Mouse (Mus musculus): ENCODE measurements around the gene Gm14296. TPM values are rescaled to one million over a fixed set of nuclear protein-coding genes. Genes with fewer than 3 reads are reported as not detected.
"Not testable (repeated sequence)": the region's sequence is repeated elsewhere in the genome, so short reads cannot be mapped to it uniquely, and the experiment has no call there.

Gene Gm14296
- total RNA-seq (2014; fragmentation: Nextera tagmentation) (12.4 and 16.3 TPM in 2 replicates), total RNA-seq (2017) (2.1 and 4.0 TPM in 2 replicates)

DNA sequence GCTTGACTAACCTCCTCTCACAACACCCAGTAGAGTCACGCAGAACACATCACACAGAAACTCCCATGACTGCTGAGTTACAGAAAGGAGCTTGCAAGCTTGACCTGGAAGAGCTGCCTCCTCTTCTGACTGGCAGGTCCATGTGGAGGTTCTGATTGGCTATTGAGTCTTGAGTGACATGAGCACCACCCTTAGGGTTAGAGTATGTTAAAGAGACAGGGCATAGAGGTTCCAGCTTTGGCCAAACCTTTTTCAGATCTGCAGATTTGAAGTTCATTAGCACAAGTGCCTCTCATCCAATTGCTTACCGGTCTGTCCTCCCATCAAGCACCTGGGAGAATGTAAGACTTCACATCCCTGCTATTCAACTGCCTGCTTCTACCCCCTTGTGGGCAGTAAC, at the start of gene Gm14296:
TSS of gene Gm14296 (minus strand) at position 101 of the 400 bp plus-strand sequence.
- not testable (repeated sequence) for ATAC-seq (replicated peaks; ENCODE audit: poor library complexity, severe bottlenecking)

DNA sequence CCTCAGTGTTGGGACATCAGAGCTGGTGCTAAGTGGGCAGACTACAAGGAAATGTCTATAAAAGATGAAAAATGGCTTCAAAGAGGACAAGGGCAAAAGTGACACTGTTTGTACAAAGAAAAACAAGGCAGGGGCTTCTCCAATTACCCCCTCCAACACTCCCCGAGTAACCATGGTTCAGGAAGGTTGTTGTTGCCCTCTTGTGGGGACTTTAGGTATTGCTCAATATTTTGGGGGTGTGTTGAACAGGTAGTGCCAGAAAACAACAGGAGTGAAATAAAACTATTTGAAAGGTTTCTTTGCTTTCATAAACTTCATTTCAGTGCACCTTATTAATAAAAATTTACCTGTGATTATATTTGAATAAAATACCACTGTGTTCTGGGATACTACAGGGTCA, 22.1 kb downstream of the Gm14296 start:
- not testable (repeated sequence) for ATAC-seq (replicated peaks; ENCODE audit: poor library complexity, severe bottlenecking)

Other genes with a start within 250 kb of the Gm14296 start
- gene Gm14305, start 219.5 kb downstream of the Gm14296 start, total RNA-seq (2014; fragmentation: Nextera tagmentation): 12.9 and 22.2 TPM in 2 replicates
- 22.5 and 24.1 TPM in 2 replicates for gene Gm14305, start 219.5 kb downstream of the Gm14296 start, total RNA-seq (2017)
- gene Gm14295, start 129.2 kb downstream of the Gm14296 start, total RNA-seq (2014; fragmentation: Nextera tagmentation): 13.5 and 21.5 TPM in 2 replicates
- gene Gm14295, start 129.2 kb downstream of the Gm14296 start, total RNA-seq (2017): 5.4 and 9.2 TPM in 2 replicates
- gene Gm14408, start 96.7 kb downstream of the Gm14296 start, total RNA-seq (2014; fragmentation: Nextera tagmentation): not detected in 2 replicates
- gene Gm14408, start 96.7 kb downstream of the Gm14296 start, total RNA-seq (2017): not detected in 2 replicates
- 0.56 TPM in 1 of 2 replicates, not detected in the other for gene Gm14419, start 73.1 kb upstream of the Gm14296 start, total RNA-seq (2014; fragmentation: Nextera tagmentation)
- gene Gm14419, start 73.1 kb upstream of the Gm14296 start, total RNA-seq (2017): 5.2 and 17.9 TPM in 2 replicates
- gene Gm14401, start 146.5 kb upstream of the Gm14296 start, total RNA-seq (2014; fragmentation: Nextera tagmentation): 4.2 and 9.1 TPM in 2 replicates
- not detected in 2 replicates for gene Gm14401, start 146.5 kb upstream of the Gm14296 start, total RNA-seq (2017)

Measured in granulocyte monocyte progenitor cell, adult 5-6 weeks (primary cell).